34 mouse cellular contexts compared by ENCODE assay signal in genomic region chr6:85443488-85444233, GRCm38 (mm10). TPM values are rescaled to one million over a fixed set of nuclear protein-coding genes. Genes with fewer than 3 reads are reported as not detected.
DNase-seq lines count a peak whose midpoint lies in the region; ATAC-seq and TF ChIP-seq lines count a peak whose summit lies in the region.
"Had no signal": no experiment of that assay in that cellular context is flagged by ENCODE, and none has a peak within 500 bp of the region (broad histone marks: within the 10 kb centered on the region; RNA-seq: fewer than 3 reads in every experiment).

No protein-coding gene starts in this region.

- H3K27ac ChIP-seq in liver, postnatal 0 days (ENCODE audit: low read depth), result 0 out of 2 replicates have a peak overlapping the region, but pooled peaks have one; percentile 22
- no peak overlapping the region for H3K27ac ChIP-seq in liver, embryonic 12.5 days
- H3K27ac ChIP-seq in stomach, postnatal 0 days (replicated peaks), result no peak overlapping the region; the same call in 1 of the 2 replicates
- H3K27ac ChIP-seq: embryonic facial prominence, embryonic 12.5 days; heart, adult 2 months; hindbrain, embryonic 15.5 days; midbrain, embryonic 13.5 days had no signal

- no peak overlapping the region for H3K9ac ChIP-seq in liver, postnatal 0 days (replicated peaks)
- no peak overlapping the region for H3K9ac ChIP-seq in liver, embryonic 12.5 days
- H3K9ac ChIP-seq in stomach, postnatal 0 days (ENCODE audit: low read length), result no peak overlapping the region
- H3K9ac ChIP-seq: embryonic facial prominence, embryonic 12.5 days; hindbrain, embryonic 15.5 days; midbrain, embryonic 13.5 days had no signal

- no peak for TF ChIP-seq CTCF in liver, postnatal 0 days (IDR thresholded peaks at IDR 0.05; ENCODE audit: low read depth)
- TF ChIP-seq CTCF in stomach, postnatal 0 days (IDR thresholded peaks at IDR 0.05; ENCODE audit: low read depth), result no peak

- H3K36me3 ChIP-seq in liver, postnatal 0 days (replicated peaks; ENCODE audit: insufficient read depth, low read length), result peaks cover 33% of the 10 kb centered on the region
- peaks cover 99% of the 10 kb centered on the region for H3K36me3 ChIP-seq in liver, embryonic 12.5 days
- peaks cover 12% of the 10 kb centered on the region for H3K36me3 ChIP-seq in stomach, postnatal 0 days (ENCODE audit: control insufficient read depth, insufficient read depth, low read length)

- H3K4me3 ChIP-seq in liver, postnatal 0 days (ENCODE audit: low read depth, low read length), result no peak overlapping the region
- no peak overlapping the region for H3K4me3 ChIP-seq in liver, embryonic 12.5 days
- H3K4me3 ChIP-seq in stomach, postnatal 0 days (ENCODE audit: low read depth, low read length), result no peak overlapping the region
- H3K4me3 ChIP-seq: embryonic facial prominence, embryonic 12.5 days; erythroblast, embryonic 14.5 days; heart, adult 2 months; hindbrain, embryonic 15.5 days; megakaryocyte, embryonic 14.5 days; midbrain, embryonic 13.5 days had no signal

- DNase-seq in adrenal gland, adult (ENCODE audit: inconsistent age in 2 of 2, low spot score in 1 of 2), result peak; percentile 67 to 82
- DNase-seq in adrenal gland, postnatal 4 days (ENCODE audit: low spot score in 2 of 2), result no peak
- no peak for DNase-seq in liver, postnatal 0 days
- peak; percentile 61 for DNase-seq in fat pad, adult 2 months (ENCODE audit: extremely low read depth, low read depth, low spot score)
- DNase-seq in stomach, postnatal 0 days (ENCODE audit: low spot score), result peak; percentile 26
- no peak for DNase-seq in c-Kit-positive CD71-positive TER-119-positive erythroid progenitor cells, embryonic 14.5 days (ENCODE audit: low spot score)
- DNase-seq in frontal cortex, postnatal 25 days (ENCODE audit: low spot score in 2 of 2), result no peak
- DNase-seq: cerebellum, adult 2 months; cerebellum, postnatal 25 days; gastrocnemius, postnatal 14 days; heart, adult 2 months; kidney, adult 18-20 months; lung, adult 18-20 months; thymus, postnatal 14 days had no signal

- ATAC-seq in liver, postnatal 0 days, result peak; percentile 69
- ATAC-seq in liver, embryonic 12.5 days, result no peak
- ATAC-seq in stomach, postnatal 0 days (ENCODE audit: low FRiP score, low TSS enrichment), result peak; percentile 79
- ATAC-seq: forebrain, embryonic 14.5 days; midbrain, embryonic 13.5 days had no signal

- 69% methylated on average over 3 of the region's 3 CpGs for WGBS in liver, postnatal 0 days (ENCODE audit: insufficient replicate concordance)
- WGBS in liver, embryonic 12.5 days (ENCODE audit: insufficient replicate concordance), result 80% methylated on average over 3 of the region's 3 CpGs
- 59% methylated on average over 3 of the region's 3 CpGs for WGBS in stomach, postnatal 0 days

- no peak overlapping the region for H3K4me2 ChIP-seq in liver, postnatal 0 days (ENCODE audit: low read depth, low read length)
- H3K4me2 ChIP-seq in liver, embryonic 12.5 days, result no peak overlapping the region
- no peak overlapping the region for H3K4me2 ChIP-seq in stomach, postnatal 0 days (replicated peaks; ENCODE audit: low read depth)
- H3K4me2 ChIP-seq: embryonic facial prominence, embryonic 12.5 days; hindbrain, embryonic 15.5 days; midbrain, embryonic 13.5 days had no signal

- no peaks in the 10 kb centered on the region for H3K4me1 ChIP-seq in liver, postnatal 0 days (ENCODE audit: insufficient read depth)
- no peaks in the 10 kb centered on the region for H3K4me1 ChIP-seq in liver, embryonic 12.5 days
- no peaks in the 10 kb centered on the region for H3K4me1 ChIP-seq in stomach, postnatal 0 days (replicated peaks; ENCODE audit: control insufficient read depth, insufficient read depth)
- H3K4me1 ChIP-seq: embryonic facial prominence, embryonic 12.5 days; hindbrain, embryonic 15.5 days; midbrain, embryonic 13.5 days had no signal

- TF ChIP-seq EP300 in liver, postnatal 0 days (IDR thresholded peaks at IDR 0.05; ENCODE audit: low read depth), result no peak
- TF ChIP-seq EP300 in stomach, postnatal 0 days (optimal IDR thresholded peaks at IDR 0.05), result no peak

- no peaks in the 10 kb centered on the region for H3K27me3 ChIP-seq in liver, postnatal 0 days (ENCODE audit: insufficient read depth, low read length)
- no peaks in the 10 kb centered on the region for H3K27me3 ChIP-seq in liver, embryonic 12.5 days (replicated peaks)
- no peaks in the 10 kb centered on the region for H3K27me3 ChIP-seq in stomach, postnatal 0 days (ENCODE audit: control insufficient read depth, insufficient read depth, low read length)
- H3K27me3 ChIP-seq: CH12.LX; embryonic facial prominence, embryonic 12.5 days; hindbrain, embryonic 15.5 days; midbrain, embryonic 13.5 days had no signal

- H3K9me3 ChIP-seq in liver, postnatal 0 days (ENCODE audit: low read length), result no peaks in the 10 kb centered on the region
- H3K9me3 ChIP-seq in liver, embryonic 12.5 days (replicated peaks), result no peaks in the 10 kb centered on the region
- H3K9me3 ChIP-seq in stomach, postnatal 0 days (ENCODE audit: control insufficient read depth, low read length), result no peaks in the 10 kb centered on the region
- H3K9me3 ChIP-seq: embryonic facial prominence, embryonic 12.5 days; G1E; hindbrain, embryonic 15.5 days; midbrain, embryonic 13.5 days had no signal

RNA-seq across cellular contexts. Expression of gene Cct7, which starts 7.7 kb away (rescaled TPM):
- total RNA-seq in adrenal gland, postnatal 4 days (2021), result 100 to 1,000 TPM; 238 to 245 TPM
- polyA plus RNA-seq in liver, postnatal 0 days (2015; fragmentation: Nextera tagmentation; extraction: Ambion mirVana), result 146 and 157 TPM in 2 replicates
- 457 and 480 TPM in 2 replicates for polyA plus RNA-seq in liver, embryonic 12.5 days (2016; fragmentation: Nextera tagmentation; extraction: Ambion mirVana)
- polyA plus RNA-seq in stomach, postnatal 0 days (2015; fragmentation: Nextera tagmentation; extraction: Ambion mirVana), result 214 and 219 TPM in 2 replicates

RNA-seq across cellular contexts. Expression of gene Pradc1, which starts 8.1 kb away (rescaled TPM):
- total RNA-seq in adrenal gland, postnatal 4 days (2021), result 10 to 100 TPM; 14.8 to 17.4 TPM
- polyA plus RNA-seq in liver, postnatal 0 days (2015; fragmentation: Nextera tagmentation; extraction: Ambion mirVana), result 16.6 and 17.2 TPM in 2 replicates
- polyA plus RNA-seq in liver, embryonic 12.5 days (2016; fragmentation: Nextera tagmentation; extraction: Ambion mirVana), result 36.9 and 40.8 TPM in 2 replicates
- 35.3 and 35.5 TPM in 2 replicates for polyA plus RNA-seq in stomach, postnatal 0 days (2015; fragmentation: Nextera tagmentation; extraction: Ambion mirVana)

RNA-seq across cellular contexts. Expression of gene Smyd5, which starts 11.9 kb away (rescaled TPM):
- total RNA-seq in adrenal gland, postnatal 4 days (2021), result 10 to 100 TPM; 39.3 to 43.5 TPM
- 9.6 and 11.3 TPM in 2 replicates for polyA plus RNA-seq in liver, postnatal 0 days (2015; fragmentation: Nextera tagmentation; extraction: Ambion mirVana)
- 41.6 and 45.4 TPM in 2 replicates for polyA plus RNA-seq in liver, embryonic 12.5 days (2016; fragmentation: Nextera tagmentation; extraction: Ambion mirVana)
- polyA plus RNA-seq in stomach, postnatal 0 days (2015; fragmentation: Nextera tagmentation; extraction: Ambion mirVana), result 14.1 and 14.7 TPM in 2 replicates

RNA-seq across cellular contexts. Expression of gene Noto, which starts 20.0 kb away (rescaled TPM):
- total RNA-seq in adrenal gland, postnatal 4 days (2021), result not detected
- polyA plus RNA-seq in liver, postnatal 0 days (2015; fragmentation: Nextera tagmentation; extraction: Ambion mirVana), result not detected in 2 replicates
- polyA plus RNA-seq in liver, embryonic 12.5 days (2016; fragmentation: Nextera tagmentation; extraction: Ambion mirVana), result not detected in 2 replicates
- not detected in 2 replicates for polyA plus RNA-seq in stomach, postnatal 0 days (2015; fragmentation: Nextera tagmentation; extraction: Ambion mirVana)
- total RNA-seq: CH12.LX; gastrocnemius, postnatal 14 days; heart, adult 2 months; hematopoietic stem cell, adult 5-6 weeks; layer of hippocampus, postnatal 10 days; left cerebral cortex, postnatal 10 days; liver, adult 2 months; monocyte, adult 5-6 weeks had no signal
- polyA plus RNA-seq: cerebellum, adult 2 months; embryonic facial prominence, embryonic 12.5 days; erythroblast, embryonic 14.5 days; forebrain, embryonic 14.5 days; frontal cortex, adult 2 months; G1E; heart, adult 2 months; heart, embryonic 14.5 days; hindbrain, embryonic 15.5 days; kidney, embryonic 16.5 days; large intestine, adult 2 months; limb, embryonic 11.5 days; liver, adult 2 months; midbrain, embryonic 13.5 days; testis, adult 2 months had no signal

RNA-seq across cellular contexts. Expression of gene Fbxo41, which starts 59.1 kb away (rescaled TPM):
- total RNA-seq in adrenal gland, postnatal 4 days (2021), result 1 to 10 TPM; 2.2 to 2.5 TPM
- not detected in 2 replicates for polyA plus RNA-seq in liver, postnatal 0 days (2015; fragmentation: Nextera tagmentation; extraction: Ambion mirVana)
- 0.01 and 0.06 TPM in 2 replicates for polyA plus RNA-seq in liver, embryonic 12.5 days (2016; fragmentation: Nextera tagmentation; extraction: Ambion mirVana)
- 0.10 and 0.16 TPM in 2 replicates for polyA plus RNA-seq in stomach, postnatal 0 days (2015; fragmentation: Nextera tagmentation; extraction: Ambion mirVana)
- total RNA-seq: hematopoietic stem cell, adult 5-6 weeks; liver, adult 2 months; monocyte, adult 5-6 weeks had no signal
- polyA plus RNA-seq: erythroblast, embryonic 14.5 days; G1E; heart, embryonic 14.5 days; liver, adult 2 months had no signal

Comparison
In these comparisons a context has a peak if more than half of its experiments do, and no peak if none do; other contexts are left out.
1. DNase-seq: peak in adrenal gland, adult (2 of 2), fat pad, adult 2 months (single experiment) and stomach, postnatal 0 days (single experiment); none in adrenal gland, postnatal 4 days (0 of 2), liver, postnatal 0 days (single experiment), c-Kit-positive CD71-positive TER-119-positive erythroid progenitor cells, embryonic 14.5 days (single experiment) and frontal cortex, postnatal 25 days (0 of 2).